Mouse (Mus musculus) right cerebral cortex, postnatal 4 days (tissue): ENCODE measurements around the gene Zfp53.
A peak's percentile ranks its signal among the peaks of the same experiment; 100 is the strongest.

Experiments
- DNase-seq: peaks from one replicate; pipeline ENCODE4 v3.0.0-alpha.2; 2022

Gene Zfp53

DNA sequence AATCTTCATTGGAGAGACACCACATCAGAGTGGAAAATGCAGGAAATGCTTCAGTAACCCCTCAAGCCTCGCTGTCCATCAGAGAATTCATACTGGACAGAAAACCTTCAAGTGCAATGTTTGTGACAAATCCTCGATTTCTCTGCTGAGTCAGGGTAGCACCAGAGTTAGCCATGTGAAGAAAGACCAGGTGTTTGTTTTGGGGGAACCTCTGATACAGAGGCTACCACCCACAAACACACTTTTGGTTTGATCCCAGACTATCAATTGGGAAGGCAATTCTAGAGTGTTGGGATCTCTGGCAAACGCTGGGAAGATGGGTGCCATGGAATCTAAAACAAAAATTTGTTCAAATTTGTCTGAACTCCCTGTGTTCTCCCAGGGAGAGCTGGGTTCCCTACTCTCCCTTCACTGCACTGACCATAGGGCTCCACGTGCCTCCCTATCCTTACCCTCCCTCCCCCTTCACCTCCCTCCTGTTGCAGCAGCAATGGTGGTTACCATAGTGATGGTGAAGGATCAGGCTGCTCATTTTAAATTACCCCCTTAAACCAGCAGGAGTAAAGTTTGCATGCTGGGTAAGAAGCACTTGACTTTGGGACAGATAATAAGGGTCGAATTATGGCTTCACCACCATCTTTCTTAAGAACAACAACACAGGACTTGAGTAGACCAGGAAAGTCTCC, 42.0 kb downstream of the Zfp53 start:
- no peak for DNase-seq

DNA sequence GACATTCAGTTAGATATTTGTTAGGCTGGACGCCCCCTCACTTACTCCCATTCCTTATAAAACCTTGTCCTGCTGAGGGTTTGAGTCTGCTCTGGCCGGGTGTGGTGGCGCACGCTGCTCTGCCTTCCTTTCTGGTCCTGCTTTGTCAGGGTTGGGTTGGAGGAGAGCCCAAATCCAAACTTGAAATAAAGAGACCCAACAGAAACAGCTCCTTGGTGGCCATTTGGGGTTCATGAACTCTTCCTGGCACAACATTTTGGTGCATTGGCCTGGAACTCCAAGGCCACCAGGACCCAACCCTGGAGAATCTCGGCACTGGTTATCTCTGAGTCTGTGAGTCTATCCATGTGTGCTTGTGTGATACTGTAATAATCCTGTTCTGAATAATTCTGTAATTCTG, 42.8 kb downstream of the Zfp53 start:
- DNase-seq, result no peak

GRCm38 (mm10) chr17:21532101-21532951, 43.5 kb downstream of the Zfp53 start:
- DNase-seq, result peak; percentile 65

- no peak for DNase-seq
Observed at GRCm38 (mm10) chr17:21533961-21534360, 45.2 kb downstream of the Zfp53 start.

- no peak for DNase-seq
Observed at GRCm38 (mm10) chr17:21534460-21535095, 45.8 kb downstream of the Zfp53 start.

DNA sequence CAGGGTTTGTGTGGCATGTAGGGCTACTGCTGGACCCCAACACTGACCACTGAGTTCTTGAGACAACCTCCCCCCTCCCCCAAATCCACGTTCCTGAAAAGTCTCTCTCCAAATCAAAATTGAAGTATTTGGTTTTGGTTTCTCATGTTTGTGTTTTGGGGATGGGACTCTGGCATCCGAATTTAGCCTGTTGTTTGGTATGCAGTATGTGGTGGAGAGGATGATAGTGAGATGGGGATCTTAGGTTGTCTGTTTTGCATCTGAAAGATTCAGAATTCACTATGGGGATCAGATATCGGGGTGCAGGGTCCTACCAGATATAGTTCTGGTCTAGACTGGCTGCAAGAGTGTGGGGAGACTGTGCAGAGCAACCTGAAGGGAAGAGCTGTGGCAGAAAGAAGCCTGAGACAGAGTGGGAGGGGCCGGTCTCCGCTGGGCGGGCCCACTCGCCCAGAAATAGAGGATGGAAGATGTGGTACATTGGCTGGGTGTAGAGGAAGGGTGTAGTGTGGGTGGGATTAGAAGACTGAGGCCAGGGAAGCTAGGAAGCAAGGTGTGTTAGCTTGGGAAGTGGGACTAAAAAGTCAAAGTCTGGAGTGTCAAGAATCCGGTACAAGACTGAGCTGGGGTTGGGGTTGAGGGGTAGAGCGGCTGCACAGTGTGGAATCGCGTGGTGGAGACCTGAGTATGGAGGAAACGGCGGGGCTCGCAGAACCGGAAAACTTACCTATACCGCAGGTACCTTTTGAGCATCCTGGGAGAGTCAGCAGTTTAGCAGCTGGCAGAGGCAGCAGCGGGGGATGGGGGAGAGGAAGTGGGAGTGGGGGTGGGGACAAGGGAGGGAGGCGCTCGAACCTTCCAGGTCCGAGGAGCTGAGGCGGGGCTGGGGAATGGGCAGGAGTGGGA, 46.6 kb downstream of the Zfp53 start, which contains the start of gene Zfp52:
TSS of gene Zfp52 (plus strand) at position 444 of the 906 bp plus-strand sequence.
- DNase-seq, result peak; percentile 37

DNA sequence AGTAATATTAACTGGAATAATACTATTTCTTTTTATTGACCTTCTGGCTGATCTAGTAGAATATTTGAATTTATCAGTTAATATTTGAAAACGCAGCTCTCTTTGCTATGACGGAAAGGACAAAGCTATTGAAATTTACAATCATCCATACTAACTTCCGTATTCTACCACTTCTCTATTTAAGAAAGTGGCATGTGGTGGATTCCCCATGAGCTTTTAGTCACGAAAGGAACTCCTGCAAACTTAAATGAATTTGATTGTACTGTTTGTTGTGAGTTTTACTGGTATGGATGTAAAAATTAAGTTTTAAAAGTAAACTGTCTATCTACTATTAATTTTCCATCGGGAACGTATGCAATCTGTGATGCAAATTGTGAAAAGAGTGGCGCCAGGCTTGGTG, 47.3 kb downstream of the Zfp53 start:
- DNase-seq, result no peak

GRCm38 (mm10) chr17:21536676-21537075, 47.9 kb downstream of the Zfp53 start:
- DNase-seq, result no peak

DNA sequence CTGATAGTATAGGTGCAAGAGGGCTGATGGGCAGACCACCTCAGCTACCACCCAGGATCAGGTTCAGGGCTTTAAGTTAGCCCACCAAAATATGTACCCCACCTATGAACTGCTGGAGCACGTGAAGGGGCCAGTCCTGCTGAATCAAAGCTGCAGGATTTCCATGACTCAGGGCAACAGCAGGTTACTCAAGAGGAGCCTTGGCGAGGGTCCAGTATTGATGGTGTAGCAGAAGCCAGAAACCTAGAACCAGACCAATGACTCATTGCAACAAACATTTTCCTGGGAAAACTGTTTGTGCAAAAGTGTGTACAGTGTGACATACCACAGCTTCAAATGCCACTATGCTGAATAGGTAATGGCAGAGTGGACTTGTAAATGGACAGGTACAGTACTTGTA, 69.0 kb downstream of the Zfp53 start:
- no peak for DNase-seq
